16 mouse cellular contexts compared by ENCODE assay signal in genomic region chr2:167859575-167859974, GRCm38 (mm10).
DNase-seq lines count a peak whose midpoint lies in the region; ATAC-seq and TF ChIP-seq lines count a peak whose summit lies in the region.
"Had no signal": no experiment of that assay in that cellular context is flagged by ENCODE, and none has a peak within 500 bp of the region (broad histone marks: within the 10 kb centered on the region; RNA-seq: fewer than 3 reads in every experiment).

No protein-coding gene starts in this region.

- ATAC-seq in lung, postnatal 0 days: no peak
- no peak for ATAC-seq in limb, embryonic 14.5 days (ENCODE audit: low FRiP score, low read depth)

- H3K9me3 ChIP-seq in heart, embryonic 10.5 days: 0 out of 2 replicates have a peak, but pooled peaks cover 1% of the 10 kb centered on the region
- H3K9me3 ChIP-seq in lung, postnatal 0 days (ENCODE audit: low read length): no peaks in the 10 kb centered on the region
- no peaks in the 10 kb centered on the region for H3K9me3 ChIP-seq in limb, embryonic 14.5 days (ENCODE audit: control insufficient read depth, low read length)
- H3K9me3 ChIP-seq: liver, embryonic 13.5 days; stomach, embryonic 15.5 days had no signal

- no peak for TF ChIP-seq EP300 in lung, postnatal 0 days (IDR thresholded peaks at IDR 0.05)

- no peaks in the 10 kb centered on the region for H3K36me3 ChIP-seq in heart, embryonic 10.5 days
- no peaks in the 10 kb centered on the region for H3K36me3 ChIP-seq in lung, postnatal 0 days (ENCODE audit: insufficient read depth, low read length)
- H3K36me3 ChIP-seq in limb, embryonic 14.5 days (ENCODE audit: control insufficient read depth, insufficient read depth, low read length): no peaks in the 10 kb centered on the region; the same call in 1 of the 2 replicates
- H3K36me3 ChIP-seq: liver, embryonic 13.5 days; stomach, embryonic 15.5 days had no signal

- TF ChIP-seq CTCF in lung, postnatal 0 days (IDR thresholded peaks at IDR 0.05): no peak

- no peak overlapping the region for H3K4me3 ChIP-seq in heart, embryonic 10.5 days
- H3K4me3 ChIP-seq in lung, postnatal 0 days (ENCODE audit: low read depth, low read length): no peak overlapping the region
- no peak overlapping the region for H3K4me3 ChIP-seq in limb, embryonic 14.5 days (replicated peaks; ENCODE audit: low read length)
- H3K4me3 ChIP-seq: left cerebral cortex, adult 2 months; liver, embryonic 13.5 days; myocyte; stomach, embryonic 15.5 days had no signal

- no peak overlapping the region for H3K9ac ChIP-seq in lung, postnatal 0 days (replicated peaks; ENCODE audit: low read depth)
- H3K9ac ChIP-seq in limb, embryonic 14.5 days (ENCODE audit: low read depth, low read length, severe bottlenecking): no peak overlapping the region
- H3K9ac ChIP-seq: liver, embryonic 13.5 days; stomach, embryonic 15.5 days had no signal

- WGBS in heart, embryonic 10.5 days: 55% methylated on average over 10 of the region's 10 CpGs
- WGBS in lung, postnatal 0 days: 34% methylated on average over 10 of the region's 10 CpGs
- 47% methylated on average over 10 of the region's 10 CpGs for WGBS in limb, embryonic 14.5 days

- H3K27ac ChIP-seq in heart, embryonic 10.5 days: peak overlapping the region; percentile 72
- H3K27ac ChIP-seq in lung, postnatal 0 days (ENCODE audit: low read length): peak overlapping the region; percentile 87; the same call in 1 of the 2 replicates
- H3K27ac ChIP-seq in limb, embryonic 14.5 days (replicated peaks; ENCODE audit: low read depth, low read length): no peak overlapping the region
- H3K27ac ChIP-seq: hindbrain, postnatal 0 days; left cerebral cortex, adult 2 months; liver, embryonic 13.5 days had no signal

- DNase-seq in heart, embryonic 10.5 days (ENCODE audit: low spot score): no peak
- no peak for DNase-seq in heart, adult 9 months (ENCODE audit: low spot score in 2 of 2)
- peak; percentile 52 for DNase-seq in lung, postnatal 0 days (ENCODE audit: low spot score)
- no peak for DNase-seq in lung, postnatal 36 days
- DNase-seq in limb, embryonic 14.5 days (ENCODE audit: low spot score): peak; percentile 29
- peak; percentile 47 for DNase-seq in thymus, postnatal 4 days
- DNase-seq in adrenal gland, postnatal 36 days: no peak
- DNase-seq in left cerebral cortex, adult 11 months (ENCODE audit: low spot score): no peak
- DNase-seq: cerebellum, adult 9-11 months; kidney, postnatal 4 days; liver, embryonic 13.5 days; right cerebral cortex, postnatal 4 days had no signal

- peaks cover 83% of the 10 kb centered on the region for H3K4me1 ChIP-seq in heart, embryonic 10.5 days
- H3K4me1 ChIP-seq in lung, postnatal 0 days (ENCODE audit: insufficient read depth, low read depth, low read length): peaks cover 26% of the 10 kb centered on the region
- H3K4me1 ChIP-seq in limb, embryonic 14.5 days (ENCODE audit: control insufficient read depth, insufficient read depth, low read length): peaks cover 18% of the 10 kb centered on the region; the same call in 1 of the 2 replicates

- no peak for TF ChIP-seq POLR2A in limb, embryonic 14.5 days (IDR thresholded peaks at IDR 0.05; ENCODE audit: borderline replicate concordance, extremely low read depth, insufficient read depth, insufficient read length)

- no peak overlapping the region for H3K4me2 ChIP-seq in lung, postnatal 0 days (replicated peaks; ENCODE audit: low read depth, low read length)
- no peak overlapping the region for H3K4me2 ChIP-seq in limb, embryonic 14.5 days (replicated peaks; ENCODE audit: low read depth, low read length, severe bottlenecking)
- H3K4me2 ChIP-seq: liver, embryonic 13.5 days; stomach, embryonic 15.5 days had no signal

- H3K27me3 ChIP-seq in heart, embryonic 10.5 days (ENCODE audit: insufficient read depth, poor library complexity, severe bottlenecking): 0 out of 2 replicates have a peak, but pooled peaks cover 4% of the 10 kb centered on the region
- H3K27me3 ChIP-seq in lung, postnatal 0 days (replicated peaks; ENCODE audit: insufficient read depth, low read length): no peaks in the 10 kb centered on the region
- no peaks in the 10 kb centered on the region for H3K27me3 ChIP-seq in limb, embryonic 14.5 days (ENCODE audit: control insufficient read depth, insufficient read depth, low read length)
- H3K27me3 ChIP-seq: stomach, embryonic 15.5 days had no signal

Comparison
In these comparisons a context has a peak if more than half of its experiments do, and no peak if none do; other contexts are left out.
1. DNase-seq: peak in lung, postnatal 0 days (single experiment), limb, embryonic 14.5 days (single experiment) and thymus, postnatal 4 days (single experiment); none in heart, embryonic 10.5 days (single experiment), heart, adult 9 months (0 of 2), lung, postnatal 36 days (single experiment), adrenal gland, postnatal 36 days (0 of 2) and left cerebral cortex, adult 11 months (single experiment).